Mouse (Mus musculus): ENCODE data around the gene Gm42957. TPM values are rescaled to one million over a fixed set of nuclear protein-coding genes. Genes with fewer than 3 reads are reported as not detected.

Gene Gm42957
- total and polyA plus RNA-seq, 2 experiments from 2014 or later = 0.05 to 0.44 TPM

- peak; percentile 63 for TF ChIP-seq CTCF (IDR thresholded peaks at IDR 0.05)
- Histone ChIP-seq H3K27ac (ENCODE audit: low read depth, low read length) (no peak overlapping the region), H3K9me3 (ENCODE audit: low read length) (no peaks in the 10 kb centered on the region), H3K36me3 (ENCODE audit: insufficient read depth, low read length) (peaks cover 41% of the 10 kb centered on the region), H3K4me3 (ENCODE audit: low read depth, low read length) (no peak overlapping the region), H3K4me2 (ENCODE audit: low read depth, low read length, poor library complexity, severe bottlenecking) (no peak overlapping the region), H3K4me1 (ENCODE audit: insufficient read depth, low read length) (peaks cover 4% of the 10 kb centered on the region; the same call in 1 of the 2 replicates), H3K27me3 (ENCODE audit: insufficient read depth, low read length) (no peaks in the 10 kb centered on the region), H3K9ac (replicated peaks; ENCODE audit: low read length, poor library complexity, severe bottlenecking) (no peak overlapping the region)
- ATAC-seq (ENCODE audit: low FRiP score) (no peak), DNase-seq (ENCODE audit: low spot score) (peak; percentile 32)
- 56% methylated on average over 7 of the region's 7 CpGs for WGBS
Measured at GRCm38 (mm10) chr3:96700376-96700775, 65.1 kb downstream of the Gm42957 start.

- peaks cover 4% of the 10 kb centered on the region; the same call in 1 of the 2 replicates for H3K4me1 ChIP-seq (ENCODE audit: insufficient read depth, low read length)
- no peaks in the 10 kb centered on the region for H3K9me3 ChIP-seq (ENCODE audit: low read length)
- no peaks in the 10 kb centered on the region for H3K27me3 ChIP-seq (ENCODE audit: insufficient read depth, low read length)
- DNase-seq (ENCODE audit: low spot score) = no peak
- H3K9ac ChIP-seq (replicated peaks; ENCODE audit: low read length, poor library complexity, severe bottlenecking) = no peak overlapping the region
- H3K36me3 ChIP-seq (ENCODE audit: insufficient read depth, low read length) = peaks cover 41% of the 10 kb centered on the region
- no peak overlapping the region for H3K4me2 ChIP-seq (ENCODE audit: low read depth, low read length, poor library complexity, severe bottlenecking)
- no peak overlapping the region for H3K27ac ChIP-seq (ENCODE audit: low read depth, low read length)
- H3K4me3 ChIP-seq (ENCODE audit: low read depth, low read length) = no peak overlapping the region
- WGBS = 92% methylated on average over 4 of the region's 4 CpGs
- no peak for TF ChIP-seq CTCF (IDR thresholded peaks at IDR 0.05)
- ATAC-seq (ENCODE audit: low FRiP score) = no peak
Measured at GRCm38 (mm10) chr3:96701003-96701402, 65.7 kb downstream of the Gm42957 start.

Other genes starting within 250 kb of the Gm42957 start
- not detected in 2 replicates for gene BC107364, start 183.2 kb upstream of the Gm42957 start, total RNA-seq (2014; rRNA removed)
- not detected in 2 replicates for gene BC107364, start 183.2 kb upstream of the Gm42957 start, polyA plus RNA-seq (2015; fragmentation: Nextera tagmentation; extraction: Ambion mirVana)
- gene Hfe2, start 110.3 kb upstream of the Gm42957 start, total RNA-seq (2014; rRNA removed) = 2.0 and 2.1 TPM in 2 replicates
- 2.0 and 2.7 TPM in 2 replicates for gene Hfe2, start 110.3 kb upstream of the Gm42957 start, polyA plus RNA-seq (2015; fragmentation: Nextera tagmentation; extraction: Ambion mirVana)
- gene Txnip, start 77.5 kb upstream of the Gm42957 start, total RNA-seq (2014; rRNA removed) = 145 and 222 TPM in 2 replicates
- gene Txnip, start 77.5 kb upstream of the Gm42957 start, polyA plus RNA-seq (2015; fragmentation: Nextera tagmentation; extraction: Ambion mirVana) = 108 and 116 TPM in 2 replicates
- gene Gm16253, start 58.5 kb upstream of the Gm42957 start, total RNA-seq (2014; rRNA removed) = not detected in 2 replicates
- gene Gm16253, start 58.5 kb upstream of the Gm42957 start, polyA plus RNA-seq (2015; fragmentation: Nextera tagmentation; extraction: Ambion mirVana) = 0.52 TPM in 1 of 2 replicates, not detected in the other
- 13.2 and 16.2 TPM in 2 replicates for gene Polr3gl, start 41.3 kb upstream of the Gm42957 start, total RNA-seq (2014; rRNA removed)
- gene Polr3gl, start 41.3 kb upstream of the Gm42957 start, polyA plus RNA-seq (2015; fragmentation: Nextera tagmentation; extraction: Ambion mirVana) = 29.4 and 32.0 TPM in 2 replicates
- gene Ankrd34a, start 38.8 kb upstream of the Gm42957 start, total RNA-seq (2014; rRNA removed) = 21.5 and 32.7 TPM in 2 replicates
- gene Ankrd34a, start 38.8 kb upstream of the Gm42957 start, polyA plus RNA-seq (2015; fragmentation: Nextera tagmentation; extraction: Ambion mirVana) = 16.3 and 21.0 TPM in 2 replicates
- 38.0 and 52.9 TPM in 2 replicates for gene Lix1l, start 34.3 kb upstream of the Gm42957 start, total RNA-seq (2014; rRNA removed)
- 3.2 TPM in 2 replicates for gene Lix1l, start 34.3 kb upstream of the Gm42957 start, polyA plus RNA-seq (2015; fragmentation: Nextera tagmentation; extraction: Ambion mirVana)
- gene Rbm8a, start 5.5 kb upstream of the Gm42957 start, total RNA-seq (2014; rRNA removed) = 23.8 and 25.0 TPM in 2 replicates
- gene Rbm8a, start 5.5 kb upstream of the Gm42957 start, polyA plus RNA-seq (2015; fragmentation: Nextera tagmentation; extraction: Ambion mirVana) = 115 and 118 TPM in 2 replicates
- gene Pex11b, start 98 bp upstream of the Gm42957 start, total RNA-seq (2014; rRNA removed) = 39.8 and 52.3 TPM in 2 replicates
- 75.9 and 80.4 TPM in 2 replicates for gene Pex11b, start 98 bp upstream of the Gm42957 start, polyA plus RNA-seq (2015; fragmentation: Nextera tagmentation; extraction: Ambion mirVana)
- gene Itga10, start 10.1 kb downstream of the Gm42957 start, total RNA-seq (2014; rRNA removed) = 3.0 and 3.3 TPM in 2 replicates
- 0.83 and 1.0 TPM in 2 replicates for gene Itga10, start 10.1 kb downstream of the Gm42957 start, polyA plus RNA-seq (2015; fragmentation: Nextera tagmentation; extraction: Ambion mirVana)
- gene Ankrd35, start 34.7 kb downstream of the Gm42957 start, total RNA-seq (2014; rRNA removed) = 4.9 and 8.5 TPM in 2 replicates
- gene Ankrd35, start 34.7 kb downstream of the Gm42957 start, polyA plus RNA-seq (2015; fragmentation: Nextera tagmentation; extraction: Ambion mirVana) = 3.7 and 4.3 TPM in 2 replicates
- gene Pias3, start 60.9 kb downstream of the Gm42957 start, total RNA-seq (2014; rRNA removed) = 33.1 and 46.0 TPM in 2 replicates
- gene Pias3, start 60.9 kb downstream of the Gm42957 start, polyA plus RNA-seq (2015; fragmentation: Nextera tagmentation; extraction: Ambion mirVana) = 44.2 and 49.7 TPM in 2 replicates
- gene Nudt17, start 73.1 kb downstream of the Gm42957 start, total RNA-seq (2014; rRNA removed) = 6.5 and 11.9 TPM in 2 replicates
- gene Nudt17, start 73.1 kb downstream of the Gm42957 start, polyA plus RNA-seq (2015; fragmentation: Nextera tagmentation; extraction: Ambion mirVana) = 18.5 and 20.6 TPM in 2 replicates
- 12.6 and 14.7 TPM in 2 replicates for gene Polr3c, start 92.2 kb downstream of the Gm42957 start, total RNA-seq (2014; rRNA removed)
- 26.4 and 30.7 TPM in 2 replicates for gene Polr3c, start 92.2 kb downstream of the Gm42957 start, polyA plus RNA-seq (2015; fragmentation: Nextera tagmentation; extraction: Ambion mirVana)
- gene Rnf115, start 92.2 kb downstream of the Gm42957 start, total RNA-seq (2014; rRNA removed) = 59.6 and 63.4 TPM in 2 replicates
- 71.8 and 76.5 TPM in 2 replicates for gene Rnf115, start 92.2 kb downstream of the Gm42957 start, polyA plus RNA-seq (2015; fragmentation: Nextera tagmentation; extraction: Ambion mirVana)
- 0.27 TPM in 1 of 2 replicates, not detected in the other for gene Pdzk1, start 193.8 kb downstream of the Gm42957 start, total RNA-seq (2014; rRNA removed)
- 0.14 TPM in 1 of 2 replicates, not detected in the other for gene Pdzk1, start 193.8 kb downstream of the Gm42957 start, polyA plus RNA-seq (2015; fragmentation: Nextera tagmentation; extraction: Ambion mirVana)
- not detected in 2 replicates for gene Cd160, start 193.9 kb downstream of the Gm42957 start, total RNA-seq (2014; rRNA removed)
- gene Cd160, start 193.9 kb downstream of the Gm42957 start, polyA plus RNA-seq (2015; fragmentation: Nextera tagmentation; extraction: Ambion mirVana) = 0.06 and 0.21 TPM in 2 replicates